Mouse (Mus musculus) bone marrow, adult 2 months (tissue): ENCODE measurements around the gene Clcn1. TPM values are rescaled to one million over a fixed set of nuclear protein-coding genes. Genes with fewer than 3 reads are reported as not detected.

Experiments
- H3K27ac ChIP-seq: fragments of 200-500 bp; 2 replicates; pipeline ENCODE4 v1.5.1; 2012; ENCODE audit warnings: low read depth, mild to moderate bottlenecking, control low read depth, inconsistent platforms, low read length; ENCODE audit not compliant: control insufficient read depth, poor library complexity, insufficient read depth
- H3K4me1 ChIP-seq: fragments of 200-500 bp; 2 replicates; pipeline ENCODE4 v1.6.1; 2011; ENCODE audit warnings: low read length; ENCODE audit not compliant: control insufficient read depth, insufficient read depth
- H3K4me3 ChIP-seq: fragments of 200-500 bp; replicated peaks from 2 replicates; pipeline ENCODE3; 2011; ENCODE audit warnings: mild to moderate bottlenecking, low read depth, low read length, control low read depth; ENCODE audit not compliant: control insufficient read depth
- CTCF ChIP-seq: fragments of 200-500 bp; IDR thresholded peaks from 2 replicates; pipeline ENCODE4 v1.5.1; 2011; ENCODE audit warnings: low read length, control low read depth; ENCODE audit not compliant: control insufficient read depth, insufficient read depth
- POLR2A ChIP-seq: fragments of 200-500 bp; IDR thresholded peaks from 2 replicates; pipeline ENCODE4 v1.6.1; 2011; ENCODE audit warnings: low read depth, mild to moderate bottlenecking, control low read depth, low read length, borderline replicate concordance; ENCODE audit not compliant: control insufficient read depth
- WGBS: fragments of 180-500 bp; shearing (Covaris S2); methylation state at CpG from one replicate; pipeline ENCODE4 v1.1.7; 2018; 5-methylcytosine and 5-hydroxymethylcytosine counted together
- polyA plus RNA-seq: library from polyadenylated mRNA; stranded (reverse); fragments of >200 nt; gene quantifications from 2 replicates; pipeline ENCODE4 v1.2.4, GENCODE M21; 2011; ENCODE audit warnings: low replicate concordance; ENCODE audit not compliant: missing spikeins, insufficient read depth, insufficient read length

Gene Clcn1
- polyA plus RNA-seq, 1 experiment, result 2.1 TPM

- no peak for TF ChIP-seq POLR2A
- no peak for TF ChIP-seq CTCF
Observed at GRCm38 (mm10) chr6:42324482-42325267, 38.2 kb downstream of the Clcn1 start, which contains the start of gene Fam131b. Gene Fam131b (minus strand): TSS chr6:42324643.

GRCm38 (mm10) chr6:42325268-42325609, 38.8 kb downstream of the Clcn1 start:
- 8% methylated on average over 7 of the region's 7 CpGs for WGBS
- peak; percentile 74 for TF ChIP-seq CTCF
- no peak for TF ChIP-seq POLR2A
- Histone ChIP-seq H3K4me3 (peak overlapping the region; percentile 21), H3K27ac (no peak overlapping the region), H3K4me1 (no peaks in the 10 kb centered on the region)

More at GRCm38 (mm10) chr6:42324482-42325267, 38.2 kb downstream of the Clcn1 start, which contains the start of gene Fam131b:
- Histone ChIP-seq H3K4me1 (no peaks in the 10 kb centered on the region), H3K27ac (no peak within 1 kb of the TSS), H3K4me3 (peak within 1 kb of the TSS; percentile 21)
- WGBS, result 2% methylated on average over 48 of the region's 68 CpGs

GRCm38 (mm10) chr6:42326509-42326908, 40.0 kb downstream of the Clcn1 start:
- no peaks in the 10 kb centered on the region for H3K4me1 ChIP-seq
- WGBS, result 79% methylated on average over 3 of the region's 3 CpGs

GRCm38 (mm10) chr6:42328757-42329156, 42.3 kb downstream of the Clcn1 start:
- TF ChIP-seq CTCF, result no peak
- TF ChIP-seq POLR2A, result no peak
- Histone ChIP-seq H3K4me1 (no peaks in the 10 kb centered on the region), H3K4me3 (no peak overlapping the region), H3K27ac (no peak overlapping the region)
- WGBS, result 67% methylated on average over 3 of the region's 3 CpGs

More at GRCm38 (mm10) chr6:42326509-42326908, 40.0 kb downstream of the Clcn1 start:
- TF ChIP-seq CTCF (no peak), POLR2A (no peak)
- Histone ChIP-seq H3K27ac (no peak overlapping the region), H3K4me3 (no peak overlapping the region)

- no peak overlapping the region for H3K4me3 ChIP-seq
- H3K27ac ChIP-seq, result no peak overlapping the region
- TF ChIP-seq POLR2A, result no peak
- WGBS, result 79% methylated on average over 3 of the region's 3 CpGs
- H3K4me1 ChIP-seq, result no peaks in the 10 kb centered on the region
Observed at GRCm38 (mm10) chr6:42330216-42330615, 43.7 kb downstream of the Clcn1 start.

- H3K4me3 ChIP-seq, result no peak overlapping the region
- no peak for TF ChIP-seq POLR2A
- no peak for TF ChIP-seq CTCF
- 82% methylated on average over 3 of the region's 3 CpGs for WGBS
Observed at GRCm38 (mm10) chr6:42330946-42331345, 44.5 kb downstream of the Clcn1 start.

GRCm38 (mm10) chr6:42339189-42339588, 52.7 kb downstream of the Clcn1 start:
- 62% methylated on average over 2 of the region's 2 CpGs for WGBS
- H3K27ac ChIP-seq, result no peak overlapping the region
- H3K4me1 ChIP-seq, result no peaks in the 10 kb centered on the region; the same call in 1 of the 2 replicates
- TF ChIP-seq CTCF (no peak), POLR2A (no peak)
- no peak overlapping the region for H3K4me3 ChIP-seq

More at GRCm38 (mm10) chr6:42330946-42331345, 44.5 kb downstream of the Clcn1 start:
- no peaks in the 10 kb centered on the region for H3K4me1 ChIP-seq
- no peak overlapping the region for H3K27ac ChIP-seq

GRCm38 (mm10) chr6:42339981-42340380, 53.5 kb downstream of the Clcn1 start:
- WGBS, result 83% methylated on average over 5 of the region's 5 CpGs
- Histone ChIP-seq H3K4me1 (no peaks in the 10 kb centered on the region; the same call in 1 of the 2 replicates), H3K4me3 (no peak overlapping the region), H3K27ac (no peak overlapping the region)
- TF ChIP-seq CTCF, result no peak
- no peak for TF ChIP-seq POLR2A
